Mouse (Mus musculus) mesoderm, embryonic 11.5 days (tissue): Measurements from ENCODE around the gene Ifit3.
"Not testable (repeated sequence)": the region's sequence is repeated elsewhere in the genome, so short reads cannot be mapped to it uniquely, and the experiment has no call there.

ENCODE experiments used
- DNase-seq: peaks from one replicate; pipeline ENCODE4 v3.0.0-alpha.2; 2012; ENCODE audit warnings: low read depth, low spot score

Ifit3 gene

DNA sequence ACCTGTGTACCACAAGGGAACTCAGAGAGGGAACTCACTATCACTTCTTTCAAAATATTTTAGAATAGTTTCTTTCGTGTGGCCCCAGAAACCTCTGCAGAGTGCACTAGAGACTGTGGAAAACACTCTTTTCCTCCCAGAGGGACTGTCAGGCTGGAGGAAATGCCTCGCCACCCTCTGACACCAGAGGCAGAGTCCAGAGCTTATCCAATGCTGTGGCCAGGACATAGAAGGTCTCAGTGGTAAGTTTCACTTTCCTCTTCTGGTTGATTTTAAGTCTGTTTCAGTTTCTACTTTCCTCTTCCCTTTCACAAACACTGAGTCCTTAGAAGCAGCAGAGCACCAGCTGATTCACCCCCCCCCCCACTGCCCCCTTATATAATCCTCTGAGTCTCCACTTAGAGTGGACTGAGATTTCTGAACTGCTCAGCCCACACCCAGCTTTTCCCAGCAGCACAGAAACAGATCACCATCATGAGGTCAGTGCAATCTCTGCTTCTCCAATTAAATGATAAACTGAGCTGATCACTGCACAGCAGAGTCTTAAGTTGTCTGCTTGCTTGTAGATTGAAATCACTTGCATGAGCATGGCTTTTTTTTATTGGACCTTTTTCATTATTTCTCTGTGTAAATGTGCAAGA lies at the start of gene Ifit3:
Ifit3 (plus strand) TSS at position 406 of the 641 bp plus-strand sequence.
- DNase-seq, result not testable (repeated sequence)

- no peak for DNase-seq
Measured at GRCm38 (mm10) chr19:34539422-34539821, 43.9 kb upstream of the Ifit3 start.

DNA sequence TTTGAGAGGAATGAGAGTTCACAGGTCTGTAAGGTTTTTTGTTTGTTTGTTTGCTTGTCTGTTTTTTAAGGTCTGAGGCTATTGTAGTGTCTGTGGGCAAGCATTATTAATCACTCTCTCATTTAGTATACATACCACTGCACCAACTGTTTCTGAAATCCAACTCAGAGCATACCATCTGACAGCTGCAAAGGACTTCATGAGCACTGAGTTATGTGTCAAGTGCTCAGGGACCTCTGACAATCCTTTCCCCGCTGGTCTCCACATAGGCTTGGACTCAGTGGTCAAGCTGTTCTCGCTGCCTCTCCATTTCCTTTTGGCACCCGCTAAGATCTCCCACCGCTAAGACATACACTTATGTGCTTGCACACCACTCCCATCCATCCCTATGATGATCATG lies 37.1 kb upstream of the Ifit3 start:
- no peak for DNase-seq

- peak; percentile 81 for DNase-seq
Measured at GRCm38 (mm10) chr19:34547976-34548375, 35.4 kb upstream of the Ifit3 start.

DNA sequence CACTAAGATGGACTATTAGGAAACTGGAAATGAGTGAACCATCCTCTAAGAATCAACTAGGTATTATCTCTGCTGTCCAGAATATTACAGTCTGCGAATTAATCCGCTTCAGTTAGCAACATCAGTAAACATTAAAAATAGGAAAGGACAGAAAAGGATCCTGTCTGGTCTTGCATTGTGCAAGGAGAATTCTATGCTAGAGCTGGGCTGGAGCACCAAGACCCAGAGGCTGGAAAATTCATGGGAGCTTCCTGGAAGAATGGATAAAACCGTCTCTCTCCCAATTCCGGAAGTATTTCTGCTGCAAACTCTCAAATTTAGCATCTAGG lies 33.2 kb upstream of the Ifit3 start:
- no peak for DNase-seq

- peak; percentile 77 for DNase-seq
Measured at GRCm38 (mm10) chr19:34550534-34551223, 32.7 kb upstream of the Ifit3 start, which contains the start of gene Ifit2. Gene Ifit2 (plus strand): TSS chr19:34550694.

DNA sequence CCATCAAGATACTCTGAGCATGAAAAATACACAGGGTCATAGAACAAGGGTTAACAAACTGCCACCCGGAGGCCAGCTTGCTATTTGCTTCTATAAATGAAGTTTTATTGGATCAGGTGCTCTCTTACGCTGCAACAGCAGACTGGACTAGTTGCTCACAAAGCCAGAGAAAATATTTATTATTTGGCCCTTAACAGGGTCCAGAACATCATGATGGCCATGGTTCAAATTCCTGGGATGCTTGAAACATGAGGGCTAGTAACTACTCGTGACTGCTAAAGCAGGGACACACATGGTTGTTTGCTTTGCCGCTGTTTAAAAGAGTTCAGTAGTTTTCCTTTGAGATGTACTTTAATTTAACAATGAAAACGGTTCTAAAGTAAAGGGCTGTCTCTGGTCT lies 31.4 kb upstream of the Ifit3 start:
- no peak for DNase-seq

GRCm38 (mm10) chr19:34553021-34553420 lies 30.3 kb upstream of the Ifit3 start:
- DNase-seq, result no peak

GRCm38 (mm10) chr19:34553522-34553921 lies 29.8 kb upstream of the Ifit3 start:
- no peak for DNase-seq

GRCm38 (mm10) chr19:34554061-34554460 lies 29.3 kb upstream of the Ifit3 start:
- DNase-seq, result no peak

DNA sequence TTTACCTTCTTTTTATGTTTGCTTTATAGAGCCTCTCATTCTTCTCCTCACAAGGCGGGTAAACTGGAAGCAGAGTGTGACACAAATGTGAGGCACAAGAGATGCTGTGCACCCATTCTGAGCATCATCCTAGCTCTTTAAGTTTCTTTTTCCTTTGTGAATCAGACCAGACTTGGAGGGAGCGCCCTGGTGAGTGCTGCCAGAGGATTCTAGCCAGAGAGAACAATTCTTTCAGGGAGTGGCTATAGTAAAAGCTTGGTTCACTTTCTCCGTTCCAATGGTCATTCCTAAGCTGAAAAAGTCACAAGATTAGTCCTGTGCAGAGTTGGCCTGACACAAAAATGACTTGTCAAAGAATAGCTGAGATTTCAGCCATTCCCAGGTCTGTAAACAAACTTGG lies 26.7 kb upstream of the Ifit3 start:
- no peak for DNase-seq

GRCm38 (mm10) chr19:34562556-34562955 lies 20.8 kb upstream of the Ifit3 start:
- DNase-seq, result no peak

DNA sequence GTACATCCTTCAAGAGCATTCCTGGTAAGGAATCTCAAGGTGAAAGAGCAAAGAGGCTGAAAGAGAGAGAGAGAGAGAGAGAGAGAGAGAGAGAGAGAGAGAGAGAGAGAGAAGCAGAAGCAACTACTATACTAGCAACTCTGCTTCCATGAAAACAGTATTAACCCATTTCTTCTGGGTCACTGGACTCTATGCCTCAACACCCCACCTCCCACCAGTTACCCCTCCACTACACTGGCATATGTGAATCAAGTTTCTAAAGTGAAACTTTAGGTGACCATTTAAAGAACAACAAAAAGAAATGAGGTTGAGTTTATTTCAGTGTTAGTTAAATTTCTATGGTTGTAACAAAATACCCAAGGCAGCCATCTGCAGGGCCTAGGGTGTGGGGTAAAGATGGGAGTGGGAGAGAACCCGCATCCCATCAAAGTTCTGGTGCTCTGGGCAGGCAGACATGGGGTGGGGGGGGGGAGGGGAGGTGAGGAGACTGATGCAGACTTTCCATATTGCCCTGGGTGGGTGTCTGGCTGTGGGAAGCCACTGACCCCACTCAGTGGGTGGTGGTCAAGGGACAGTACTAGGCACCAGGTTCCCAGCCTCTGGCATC lies 17.1 kb upstream of the Ifit3 start:
- no peak for DNase-seq

DNA sequence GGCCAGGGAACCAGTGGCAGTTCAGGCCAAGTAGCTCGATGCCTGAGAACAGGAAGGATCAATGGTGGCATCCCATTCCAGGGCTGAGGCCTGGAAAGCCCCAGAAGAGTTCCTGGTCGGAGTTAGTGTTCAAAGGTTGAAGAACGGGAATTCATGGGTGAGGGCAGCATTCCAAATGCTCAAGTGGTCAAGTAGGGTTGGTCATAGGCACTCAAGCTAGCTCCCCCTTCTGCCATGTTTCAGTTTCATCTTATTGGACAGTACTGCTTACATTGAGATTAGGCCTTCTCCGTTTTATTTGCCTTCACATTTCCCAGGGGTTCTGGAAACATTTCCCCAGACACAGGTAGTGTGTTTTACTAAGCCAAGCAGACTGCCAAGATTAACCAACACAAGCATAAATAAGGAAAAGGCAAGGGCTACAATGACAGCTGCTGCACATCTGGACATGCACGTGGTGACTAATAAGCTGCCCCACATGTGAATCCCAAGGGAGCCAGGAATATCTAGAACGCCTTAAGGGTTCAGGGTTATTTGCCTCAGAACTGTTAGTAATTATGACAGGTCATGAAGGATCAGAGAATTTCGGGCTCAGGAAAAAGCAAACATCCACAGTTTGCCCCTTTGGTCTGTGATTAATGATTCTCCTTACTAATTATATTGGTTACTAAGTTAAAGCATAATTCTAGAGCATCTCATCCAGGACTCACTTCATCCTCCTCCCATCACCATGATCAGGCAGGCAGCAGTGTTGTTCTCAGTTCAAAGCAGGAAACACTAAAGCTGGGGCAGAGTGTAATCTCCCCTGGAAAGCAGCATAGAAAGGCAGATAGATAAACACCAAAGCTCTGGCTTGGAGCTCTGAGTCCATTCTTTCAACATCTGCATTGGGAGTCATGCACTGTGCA lies 14.1 kb upstream of the Ifit3 start:
- DNase-seq, result no peak

DNA sequence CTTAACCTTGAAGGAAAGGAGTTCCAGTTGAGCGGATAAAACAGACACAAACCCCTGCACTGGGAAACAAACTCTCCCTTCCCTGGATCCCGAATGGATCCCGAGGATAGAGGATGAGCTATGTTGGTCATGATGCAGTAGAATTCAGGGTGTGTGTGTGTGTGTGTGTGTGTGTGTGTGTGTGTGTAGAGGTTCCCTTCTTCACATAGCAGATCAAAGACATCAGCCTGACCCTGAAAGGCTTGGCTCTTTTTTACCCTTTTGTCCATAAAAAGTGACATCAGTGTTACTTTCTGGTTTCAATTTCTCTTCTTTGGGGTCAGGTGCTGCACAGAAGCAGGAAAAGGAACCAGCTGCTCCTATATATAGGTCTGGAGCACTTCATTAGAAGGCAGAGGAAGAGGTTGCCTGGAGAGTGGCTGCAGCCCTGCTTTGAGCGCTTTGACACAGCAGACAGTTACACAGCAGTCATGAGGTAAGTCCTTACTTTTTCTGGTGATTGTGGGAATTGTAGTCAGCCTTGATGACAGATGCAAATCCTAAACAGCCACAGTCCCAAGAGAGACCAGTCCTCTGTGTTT lies 13.3 kb upstream of the Ifit3 start:
- no peak for DNase-seq

- DNase-seq, result no peak
Measured at GRCm38 (mm10) chr19:34571080-34571479, 12.3 kb upstream of the Ifit3 start.

- DNase-seq, result no peak
Measured at GRCm38 (mm10) chr19:34573650-34574049, 9.7 kb upstream of the Ifit3 start.

DNA sequence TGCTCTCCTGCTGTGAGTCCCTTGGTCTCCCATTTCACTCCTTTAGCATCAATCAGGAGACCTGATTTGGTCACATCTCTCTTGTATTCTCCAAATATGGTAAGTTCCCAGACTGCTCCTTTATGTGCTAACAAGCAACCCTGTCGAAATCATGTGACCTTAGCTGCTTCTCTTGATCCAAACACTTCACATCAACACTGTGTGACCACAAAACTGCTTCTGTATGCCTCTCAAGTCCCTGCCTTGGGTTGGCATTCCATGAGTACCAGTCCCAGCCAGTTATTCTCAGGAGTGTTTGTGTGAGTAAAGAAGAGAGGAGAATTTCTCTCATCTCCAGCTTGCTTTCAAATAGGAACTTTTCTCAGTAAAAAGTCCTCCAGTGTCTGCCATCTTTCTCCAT lies 6.2 kb upstream of the Ifit3 start:
- no peak for DNase-seq

DNA sequence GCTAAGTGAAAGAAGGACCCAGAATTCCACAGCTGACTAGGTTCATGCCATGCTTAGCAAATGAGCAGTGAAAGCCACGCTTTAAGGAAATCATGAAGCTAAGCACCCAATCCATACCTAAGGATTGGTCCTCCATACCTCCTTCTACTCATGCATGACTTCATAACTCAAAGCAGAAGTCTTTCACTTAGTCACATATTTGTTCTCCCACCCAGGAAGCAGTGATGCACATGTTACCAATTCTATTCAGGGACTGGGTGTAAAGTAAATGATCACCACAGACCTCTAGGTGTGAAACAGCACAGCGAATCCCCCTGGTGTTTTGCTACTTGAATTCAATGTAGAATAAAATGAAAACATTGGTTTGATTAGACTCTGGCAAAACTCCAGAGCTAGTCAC lies 635 bp upstream of the Ifit3 start:
- DNase-seq, result not testable (repeated sequence)

GRCm38 (mm10) chr19:34585740-34586458 lies 2.6 kb downstream of the Ifit3 start:
- not testable (repeated sequence) for DNase-seq
